Mouse (Mus musculus) retina, embryonic 14.5 days (tissue): ENCODE measurements around the gene Dnajc7.
A peak's percentile ranks its signal among the peaks of the same experiment; 100 is the strongest.
"Not testable (repeated sequence)": the region's sequence is repeated elsewhere in the genome, so short reads cannot be mapped to it uniquely, and the experiment has no call there.

ENCODE experiments used
- DNase-seq: peaks from one replicate; pipeline ENCODE4 v3.0.0-alpha.2; 2015; ENCODE audit warnings: low spot score

Dnajc7 gene

GRCm38 (mm10) chr11:100616836-100617235, 3.1 kb downstream of the Dnajc7 start:
- not testable (repeated sequence) for DNase-seq

GRCm38 (mm10) chr11:100616332-100616731, 3.6 kb downstream of the Dnajc7 start:
- no peak for DNase-seq

GRCm38 (mm10) chr11:100613241-100613640, 6.7 kb downstream of the Dnajc7 start:
- peak; percentile 49 for DNase-seq

GRCm38 (mm10) chr11:100611627-100612026, 8.3 kb downstream of the Dnajc7 start:
- DNase-seq: no peak

- DNase-seq: no peak
Measured at GRCm38 (mm10) chr11:100609997-100610680, 9.8 kb downstream of the Dnajc7 start.

GRCm38 (mm10) chr11:100609355-100609996, 10.5 kb downstream of the Dnajc7 start:
- DNase-seq: no peak

GRCm38 (mm10) chr11:100608796-100609195, 11.2 kb downstream of the Dnajc7 start:
- DNase-seq: no peak

GRCm38 (mm10) chr11:100607121-100607520, 12.8 kb downstream of the Dnajc7 start:
- no peak for DNase-seq

GRCm38 (mm10) chr11:100605451-100605850, 14.5 kb downstream of the Dnajc7 start:
- peak; percentile 30 for DNase-seq

- DNase-seq: no peak
Measured at GRCm38 (mm10) chr11:100604321-100605005, 15.5 kb downstream of the Dnajc7 start.

GRCm38 (mm10) chr11:100603813-100604212, 16.2 kb downstream of the Dnajc7 start:
- no peak for DNase-seq

- no peak for DNase-seq
Measured at GRCm38 (mm10) chr11:100603155-100603554, 16.8 kb downstream of the Dnajc7 start.

GRCm38 (mm10) chr11:100601372-100601771, 18.6 kb downstream of the Dnajc7 start:
- no peak for DNase-seq

- DNase-seq: no peak
Measured at GRCm38 (mm10) chr11:100598074-100598473, 21.9 kb downstream of the Dnajc7 start.

- DNase-seq: no peak
Measured at GRCm38 (mm10) chr11:100595533-100595932, 24.4 kb downstream of the Dnajc7 start.

GRCm38 (mm10) chr11:100594608-100595007, 25.4 kb downstream of the Dnajc7 start:
- no peak for DNase-seq

GRCm38 (mm10) chr11:100592346-100593046, 27.5 kb downstream of the Dnajc7 start:
- DNase-seq: no peak

GRCm38 (mm10) chr11:100588462-100588861, 31.5 kb downstream of the Dnajc7 start:
- no peak for DNase-seq

- DNase-seq: no peak
Measured at GRCm38 (mm10) chr11:100585148-100585547, 34.8 kb downstream of the Dnajc7 start.

GRCm38 (mm10) chr11:100584561-100584961, 35.4 kb downstream of the Dnajc7 start:
- no peak for DNase-seq

- no peak for DNase-seq
Measured at GRCm38 (mm10) chr11:100582836-100583235, 37.1 kb downstream of the Dnajc7 start.

- not testable (repeated sequence) for DNase-seq
Measured at GRCm38 (mm10) chr11:100582413-100582812, 37.6 kb downstream of the Dnajc7 start.
